Mouse (Mus musculus) cerebral cortex, adult 2 months (tissue): ENCODE data around the gene Olfr695.

Experiments used
- WGBS: fragments of 180-500 bp; shearing (Covaris S2); methylation state at CpG from one replicate; pipeline ENCODE4 v1.1.7; 2018; 5-methylcytosine and 5-hydroxymethylcytosine counted together

The Olfr695 gene

GRCm38 (mm10) chr7:106716296-106716695, at the start of gene Olfr695:
Olfr695 (minus strand) TSS chr7:106716396.

GRCm38 (mm10) chr7:106761008-106761407, 44.8 kb upstream of the Olfr695 start:
- WGBS, result 92% methylated on average over 2 of the region's 2 CpGs

- 94% methylated on average over 2 of the region's 2 CpGs for WGBS
Observed at GRCm38 (mm10) chr7:106758800-106759199, 42.6 kb upstream of the Olfr695 start.

GRCm38 (mm10) chr7:106755297-106755696, 39.1 kb upstream of the Olfr695 start, which contains the start of gene Olfr698:
Olfr698 (minus strand) TSS chr7:106755397.

GRCm38 (mm10) chr7:106745811-106746210, 29.6 kb upstream of the Olfr695 start:
- whole genome bisulfite sequencing, result 91% methylated on average over 5 of the region's 5 CpGs

GRCm38 (mm10) chr7:106742343-106742742, 26.1 kb upstream of the Olfr695 start, which contains the start of gene Olfr697:
Olfr697 (minus strand) TSS chr7:106742443.
- 79% methylated on average over 1 of the region's 1 CpGs for WGBS

GRCm38 (mm10) chr7:106733717-106734116, 17.5 kb upstream of the Olfr695 start:
- WGBS, result 69% methylated on average over 2 of the region's 2 CpGs

GRCm38 (mm10) chr7:106725654-106726053, 9.5 kb upstream of the Olfr695 start:
- 82% methylated on average over 2 of the region's 2 CpGs for WGBS

- WGBS, result 81% methylated on average over 6 of the region's 6 CpGs
Observed at GRCm38 (mm10) chr7:106711463-106711862, 4.7 kb downstream of the Olfr695 start.

GRCm38 (mm10) chr7:106707705-106708104, 8.5 kb downstream of the Olfr695 start:
- 88% methylated on average over 10 of the region's 10 CpGs for WGBS

- 68% methylated on average over 1 of the region's 1 CpGs for WGBS
Observed at GRCm38 (mm10) chr7:106696891-106697290, 19.3 kb downstream of the Olfr695 start.

GRCm38 (mm10) chr7:106692976-106693375, 23.2 kb downstream of the Olfr695 start:
- whole genome bisulfite sequencing, result 79% methylated on average over 3 of the region's 3 CpGs

- WGBS, result 98% methylated on average over 1 of the region's 1 CpGs
Observed at GRCm38 (mm10) chr7:106691714-106692113, 24.5 kb downstream of the Olfr695 start, which contains the start of gene Olfr694. Olfr694 (minus strand) TSS chr7:106691814.

- 76% methylated on average over 2 of the region's 2 CpGs for WGBS
Observed at GRCm38 (mm10) chr7:106685382-106685781, 30.8 kb downstream of the Olfr695 start.

GRCm38 (mm10) chr7:106680484-106680883, 35.7 kb downstream of the Olfr695 start, which contains the start of gene Olfr693:
Olfr693 (minus strand) TSS chr7:106680584.

